Comparison of ENCODE assay signal across 24 mouse cellular contexts in genomic region chr16:4899711-4900110, GRCm38 (mm10). TPM values are rescaled to one million over a fixed set of nuclear protein-coding genes. Genes with fewer than 3 reads are reported as not detected.
DNase-seq lines count a peak whose midpoint lies in the region; ATAC-seq and TF ChIP-seq lines count a peak whose summit lies in the region.
"Had no signal": no experiment of that assay in that cellular context is flagged by ENCODE, and none has a peak within 500 bp of the region (broad histone marks: within the 10 kb centered on the region; RNA-seq: fewer than 3 reads in every experiment).

No protein-coding gene starts in this region.

- no peak overlapping the region for H3K4me2 ChIP-seq in heart, embryonic 13.5 days
- H3K4me2 ChIP-seq in heart, embryonic 11.5 days, result no peak overlapping the region
- H3K4me2 ChIP-seq in heart, postnatal 0 days (ENCODE audit: low read depth, low read length), result no peak overlapping the region
- H3K4me2 ChIP-seq in lung, embryonic 15.5 days, result no peak overlapping the region
- no peak overlapping the region for H3K4me2 ChIP-seq in lung, postnatal 0 days (replicated peaks; ENCODE audit: low read depth, low read length)
- H3K4me2 ChIP-seq in stomach, embryonic 15.5 days, result no peak overlapping the region
- H3K4me2 ChIP-seq in stomach, postnatal 0 days (replicated peaks; ENCODE audit: low read depth), result no peak overlapping the region
- H3K4me2 ChIP-seq: embryonic facial prominence, embryonic 12.5 days; forebrain, embryonic 13.5 days had no signal

- TF ChIP-seq EP300 in heart, postnatal 0 days (IDR thresholded peaks at IDR 0.05; ENCODE audit: low read depth), result no peak
- TF ChIP-seq EP300 in lung, postnatal 0 days (IDR thresholded peaks at IDR 0.05), result no peak
- no peak for TF ChIP-seq EP300 in stomach, postnatal 0 days (optimal IDR thresholded peaks at IDR 0.05)

- TF ChIP-seq CTCF in heart, postnatal 0 days (IDR thresholded peaks at IDR 0.05; ENCODE audit: low read depth), result no peak
- TF ChIP-seq CTCF in lung, postnatal 0 days (IDR thresholded peaks at IDR 0.05), result no peak
- no peak for TF ChIP-seq CTCF in stomach, postnatal 0 days (IDR thresholded peaks at IDR 0.05; ENCODE audit: low read depth)

- no peak overlapping the region for H3K9ac ChIP-seq in heart, embryonic 13.5 days
- H3K9ac ChIP-seq in heart, embryonic 11.5 days (ENCODE audit: low read depth, low read length), result no peak overlapping the region
- H3K9ac ChIP-seq in heart, postnatal 0 days (replicated peaks; ENCODE audit: low read depth, low read length), result no peak overlapping the region
- H3K9ac ChIP-seq in lung, embryonic 15.5 days, result no peak overlapping the region
- H3K9ac ChIP-seq in lung, postnatal 0 days (replicated peaks; ENCODE audit: low read depth), result no peak overlapping the region
- H3K9ac ChIP-seq in stomach, embryonic 15.5 days, result no peak overlapping the region
- no peak overlapping the region for H3K9ac ChIP-seq in stomach, postnatal 0 days (ENCODE audit: low read length)
- H3K9ac ChIP-seq: embryonic facial prominence, embryonic 12.5 days; forebrain, embryonic 13.5 days had no signal

- 64% methylated on average over 2 of the region's 2 CpGs for WGBS in heart, embryonic 13.5 days
- WGBS in heart, embryonic 11.5 days (ENCODE audit: insufficient replicate concordance), result 73% methylated on average over 2 of the region's 2 CpGs
- WGBS in heart, postnatal 0 days, result 49% methylated on average over 2 of the region's 2 CpGs
- 39% methylated on average over 2 of the region's 2 CpGs for WGBS in lung, embryonic 15.5 days
- WGBS in lung, postnatal 0 days, result 40% methylated on average over 2 of the region's 2 CpGs
- WGBS in stomach, embryonic 15.5 days, result 52% methylated on average over 2 of the region's 2 CpGs
- WGBS in stomach, postnatal 0 days, result 52% methylated on average over 2 of the region's 2 CpGs

- H3K4me1 ChIP-seq in heart, embryonic 13.5 days, result peaks cover 66% of the 10 kb centered on the region
- H3K4me1 ChIP-seq in heart, embryonic 11.5 days (ENCODE audit: control insufficient read depth, insufficient read depth, low read length), result peaks cover 18% of the 10 kb centered on the region
- peaks cover 28% of the 10 kb centered on the region for H3K4me1 ChIP-seq in heart, postnatal 0 days (ENCODE audit: control insufficient read depth, insufficient read depth)
- peaks cover 29% of the 10 kb centered on the region; the same call in 1 of the 2 replicates for H3K4me1 ChIP-seq in lung, embryonic 15.5 days
- H3K4me1 ChIP-seq in lung, postnatal 0 days (ENCODE audit: insufficient read depth, low read depth, low read length), result peaks cover 13% of the 10 kb centered on the region; the same call in 1 of the 2 replicates
- H3K4me1 ChIP-seq in stomach, embryonic 15.5 days, result 0 out of 2 replicates have a peak, but pooled peaks cover 11% of the 10 kb centered on the region
- no peaks in the 10 kb centered on the region for H3K4me1 ChIP-seq in stomach, postnatal 0 days (replicated peaks; ENCODE audit: control insufficient read depth, insufficient read depth)

- peak overlapping the region; percentile 2; the same call in 1 of the 2 replicates for H3K27ac ChIP-seq in heart, embryonic 13.5 days (replicated peaks)
- no peak overlapping the region for H3K27ac ChIP-seq in heart, embryonic 11.5 days (ENCODE audit: low read depth, low read length)
- H3K27ac ChIP-seq in heart, postnatal 0 days (ENCODE audit: low read depth), result peak overlapping the region; percentile 55
- H3K27ac ChIP-seq in lung, embryonic 15.5 days, result peak overlapping the region; percentile 54
- no peak overlapping the region for H3K27ac ChIP-seq in lung, postnatal 0 days (ENCODE audit: low read length)
- peak overlapping the region; percentile 31; the same call in 1 of the 2 replicates for H3K27ac ChIP-seq in stomach, embryonic 15.5 days
- no peak overlapping the region for H3K27ac ChIP-seq in stomach, postnatal 0 days (replicated peaks)
- H3K27ac ChIP-seq: embryonic facial prominence, embryonic 10.5 days; embryonic facial prominence, embryonic 12.5 days; forebrain, embryonic 13.5 days had no signal

- no peaks in the 10 kb centered on the region for H3K27me3 ChIP-seq in heart, embryonic 13.5 days (replicated peaks)
- H3K27me3 ChIP-seq in heart, embryonic 11.5 days (ENCODE audit: control insufficient read depth, insufficient read depth, low read length), result no peaks in the 10 kb centered on the region
- H3K27me3 ChIP-seq in heart, postnatal 0 days (ENCODE audit: control insufficient read depth, insufficient read depth, low read length), result no peaks in the 10 kb centered on the region
- H3K27me3 ChIP-seq in lung, embryonic 15.5 days, result no peaks in the 10 kb centered on the region
- no peaks in the 10 kb centered on the region for H3K27me3 ChIP-seq in lung, postnatal 0 days (replicated peaks; ENCODE audit: insufficient read depth, low read length)
- H3K27me3 ChIP-seq in stomach, embryonic 15.5 days (replicated peaks), result no peaks in the 10 kb centered on the region
- no peaks in the 10 kb centered on the region for H3K27me3 ChIP-seq in stomach, postnatal 0 days (ENCODE audit: control insufficient read depth, insufficient read depth, low read length)
- H3K27me3 ChIP-seq: CH12.LX; embryonic facial prominence, embryonic 12.5 days; forebrain, embryonic 13.5 days; Patski had no signal

- no peak for ATAC-seq in heart, embryonic 13.5 days (ENCODE audit: extremely low read depth, insufficient number of reproducible peaks, low FRiP score, low TSS enrichment)
- no peak for ATAC-seq in heart, embryonic 11.5 days (replicated peaks; ENCODE audit: insufficient number of reproducible peaks, low FRiP score, low TSS enrichment)
- no peak for ATAC-seq in heart, postnatal 0 days (ENCODE audit: insufficient read depth, low read depth)
- no peak for ATAC-seq in lung, embryonic 15.5 days (ENCODE audit: borderline replicate concordance, extremely low read depth, low FRiP score, low TSS enrichment)
- ATAC-seq in lung, postnatal 0 days, result no peak
- no peak for ATAC-seq in stomach, embryonic 15.5 days (ENCODE audit: insufficient read depth, low FRiP score, low read depth)
- ATAC-seq in stomach, postnatal 0 days (ENCODE audit: low FRiP score, low TSS enrichment), result no peak
- ATAC-seq: activated CD4-positive, CD25-positive, alpha-beta regulatory T cell, adult 4 months; CD4-positive, CD25-positive, alpha-beta regulatory T cell, adult 4 months; forebrain, embryonic 13.5 days; Patski had no signal

- no peak overlapping the region for H3K4me3 ChIP-seq in heart, embryonic 13.5 days
- no peak overlapping the region for H3K4me3 ChIP-seq in heart, embryonic 11.5 days (ENCODE audit: low read depth, low read length)
- no peak overlapping the region for H3K4me3 ChIP-seq in heart, postnatal 0 days (ENCODE audit: low read depth, low read length)
- H3K4me3 ChIP-seq in lung, embryonic 15.5 days, result no peak overlapping the region
- H3K4me3 ChIP-seq in lung, postnatal 0 days (ENCODE audit: low read depth, low read length), result no peak overlapping the region
- H3K4me3 ChIP-seq in stomach, embryonic 15.5 days (replicated peaks), result no peak overlapping the region
- no peak overlapping the region for H3K4me3 ChIP-seq in stomach, postnatal 0 days (ENCODE audit: low read depth, low read length)
- H3K4me3 ChIP-seq: embryonic facial prominence, embryonic 10.5 days; embryonic facial prominence, embryonic 12.5 days; forebrain, embryonic 13.5 days had no signal

- no peak for DNase-seq in heart, postnatal 0 days (ENCODE audit: low spot score)
- no peak for DNase-seq in heart, adult 18-20 months
- no peak for DNase-seq in lung, postnatal 0 days (ENCODE audit: low spot score)
- no peak for DNase-seq in stomach, postnatal 0 days (ENCODE audit: low spot score)
- DNase-seq: adrenal gland, adult 8-10 months; adrenal gland, postnatal 14 days; adrenal gland, postnatal 36 days; cerebellum, adult 11-12 months; cerebellum, adult 2 months; cerebellum, adult 9-10 months; cerebellum, postnatal 10 days; cerebellum, postnatal 25 days had no signal

- H3K36me3 ChIP-seq in heart, embryonic 13.5 days, result peaks cover 8% of the 10 kb centered on the region; the same call in 1 of the 2 replicates
- H3K36me3 ChIP-seq in heart, embryonic 11.5 days (ENCODE audit: control insufficient read depth, insufficient read depth, low read length), result no peaks in the 10 kb centered on the region
- H3K36me3 ChIP-seq in heart, postnatal 0 days (replicated peaks; ENCODE audit: control insufficient read depth, insufficient read depth, low read length), result no peaks in the 10 kb centered on the region
- H3K36me3 ChIP-seq in lung, embryonic 15.5 days, result no peaks in the 10 kb centered on the region
- H3K36me3 ChIP-seq in lung, postnatal 0 days (ENCODE audit: insufficient read depth, low read length), result no peaks in the 10 kb centered on the region
- H3K36me3 ChIP-seq in stomach, embryonic 15.5 days, result no peaks in the 10 kb centered on the region
- H3K36me3 ChIP-seq in stomach, postnatal 0 days (ENCODE audit: control insufficient read depth, insufficient read depth, low read length), result no peaks in the 10 kb centered on the region
- H3K36me3 ChIP-seq: embryonic facial prominence, embryonic 10.5 days; embryonic facial prominence, embryonic 12.5 days had no signal

- H3K9me3 ChIP-seq in heart, embryonic 13.5 days, result no peaks in the 10 kb centered on the region
- H3K9me3 ChIP-seq in heart, embryonic 11.5 days (replicated peaks; ENCODE audit: control insufficient read depth, low read length), result no peaks in the 10 kb centered on the region
- no peaks in the 10 kb centered on the region for H3K9me3 ChIP-seq in heart, postnatal 0 days (replicated peaks; ENCODE audit: control insufficient read depth, low read length)
- no peaks in the 10 kb centered on the region for H3K9me3 ChIP-seq in lung, embryonic 15.5 days
- no peaks in the 10 kb centered on the region for H3K9me3 ChIP-seq in lung, postnatal 0 days (ENCODE audit: low read length)
- H3K9me3 ChIP-seq in stomach, embryonic 15.5 days, result no peaks in the 10 kb centered on the region
- H3K9me3 ChIP-seq in stomach, postnatal 0 days (ENCODE audit: control insufficient read depth, low read length), result no peaks in the 10 kb centered on the region
- H3K9me3 ChIP-seq: embryonic facial prominence, embryonic 10.5 days; embryonic facial prominence, embryonic 12.5 days; forebrain, embryonic 13.5 days; G1E had no signal

RNA-seq across cellular contexts. Expression of gene Mgrn1, which starts 13.7 kb away (rescaled TPM):
- 107 TPM in 2 replicates for polyA plus RNA-seq in heart, embryonic 13.5 days (2015; fragmentation: Nextera tagmentation; extraction: Ambion mirVana)
- polyA plus RNA-seq in heart, embryonic 11.5 days (2014; fragmentation: Nextera tagmentation; extraction: Ambion mirVana), result 96.8 and 112 TPM in 2 replicates
- 214 and 223 TPM in 2 replicates for total RNA-seq in heart, postnatal 0 days (2014; rRNA removed; ENCODE audit: low replicate concordance)
- polyA plus RNA-seq in heart, postnatal 0 days (2015; fragmentation: Nextera tagmentation; extraction: Ambion mirVana), result 138 and 159 TPM in 2 replicates
- total RNA-seq in heart, adult 18-20 months (2021), result 100 to 1,000 TPM; 165 to 167 TPM
- polyA plus RNA-seq in lung, embryonic 15.5 days (2015; fragmentation: Nextera tagmentation; extraction: Ambion mirVana), result 88.1 and 93.0 TPM in 2 replicates
- polyA plus RNA-seq in lung, postnatal 0 days (2015; fragmentation: Nextera tagmentation; extraction: Ambion mirVana), result 75.6 and 76.7 TPM in 2 replicates
- 75.7 and 78.5 TPM in 2 replicates for polyA plus RNA-seq in stomach, embryonic 15.5 days (2015; fragmentation: Nextera tagmentation; extraction: Ambion mirVana)
- 43.0 and 44.0 TPM in 2 replicates for polyA plus RNA-seq in stomach, postnatal 0 days (2015; fragmentation: Nextera tagmentation; extraction: Ambion mirVana)

RNA-seq across cellular contexts. Expression of gene Ubald1, which starts 19.6 kb away (rescaled TPM):
- 24.4 and 26.6 TPM in 2 replicates for polyA plus RNA-seq in heart, embryonic 13.5 days (2015; fragmentation: Nextera tagmentation; extraction: Ambion mirVana)
- 27.4 and 28.8 TPM in 2 replicates for polyA plus RNA-seq in heart, embryonic 11.5 days (2014; fragmentation: Nextera tagmentation; extraction: Ambion mirVana)
- total RNA-seq in heart, postnatal 0 days (2014; rRNA removed; ENCODE audit: low replicate concordance), result 11.7 and 27.6 TPM in 2 replicates
- 18.3 and 18.8 TPM in 2 replicates for polyA plus RNA-seq in heart, postnatal 0 days (2015; fragmentation: Nextera tagmentation; extraction: Ambion mirVana)
- total RNA-seq in heart, adult 18-20 months (2021), result 10 to 100 TPM; 14.3 to 19.7 TPM
- 35.7 TPM in 2 replicates for polyA plus RNA-seq in lung, embryonic 15.5 days (2015; fragmentation: Nextera tagmentation; extraction: Ambion mirVana)
- 33.7 and 39.5 TPM in 2 replicates for polyA plus RNA-seq in lung, postnatal 0 days (2015; fragmentation: Nextera tagmentation; extraction: Ambion mirVana)
- 34.9 and 37.7 TPM in 2 replicates for polyA plus RNA-seq in stomach, embryonic 15.5 days (2015; fragmentation: Nextera tagmentation; extraction: Ambion mirVana)
- 32.1 and 40.0 TPM in 2 replicates for polyA plus RNA-seq in stomach, postnatal 0 days (2015; fragmentation: Nextera tagmentation; extraction: Ambion mirVana)

RNA-seq across cellular contexts. Expression of gene Nudt16l1, which starts 38.9 kb away (rescaled TPM):
- polyA plus RNA-seq in heart, embryonic 13.5 days (2015; fragmentation: Nextera tagmentation; extraction: Ambion mirVana), result 105 and 113 TPM in 2 replicates
- 102 and 106 TPM in 2 replicates for polyA plus RNA-seq in heart, embryonic 11.5 days (2014; fragmentation: Nextera tagmentation; extraction: Ambion mirVana)
- 35.5 and 44.0 TPM in 2 replicates for total RNA-seq in heart, postnatal 0 days (2014; rRNA removed; ENCODE audit: low replicate concordance)
- 96.0 and 101 TPM in 2 replicates for polyA plus RNA-seq in heart, postnatal 0 days (2015; fragmentation: Nextera tagmentation; extraction: Ambion mirVana)
- total RNA-seq in heart, adult 18-20 months (2021), result 10 to 100 TPM; 19.1 to 20.4 TPM
- 150 and 167 TPM in 2 replicates for polyA plus RNA-seq in lung, embryonic 15.5 days (2015; fragmentation: Nextera tagmentation; extraction: Ambion mirVana)
- polyA plus RNA-seq in lung, postnatal 0 days (2015; fragmentation: Nextera tagmentation; extraction: Ambion mirVana), result 87.6 and 92.0 TPM in 2 replicates
- 140 and 143 TPM in 2 replicates for polyA plus RNA-seq in stomach, embryonic 15.5 days (2015; fragmentation: Nextera tagmentation; extraction: Ambion mirVana)
- polyA plus RNA-seq in stomach, postnatal 0 days (2015; fragmentation: Nextera tagmentation; extraction: Ambion mirVana), result 92.9 and 93.6 TPM in 2 replicates

Comparison
In these comparisons a context has a peak if more than half of its experiments do, and no peak if none do; other contexts are left out.
1. H3K27ac ChIP-seq: peak in heart, embryonic 13.5 days (single experiment), heart, postnatal 0 days (single experiment), lung, embryonic 15.5 days (single experiment) and stomach, embryonic 15.5 days (single experiment); none in heart, embryonic 11.5 days (single experiment), lung, postnatal 0 days (single experiment) and stomach, postnatal 0 days (single experiment).